Mouse (Mus musculus) stomach, embryonic 14.5 days (tissue): ENCODE results near the gene Pax7. TPM values are rescaled to one million over a fixed set of nuclear protein-coding genes. Genes with fewer than 3 reads are reported as not detected.

Experiments used
- ATAC-seq: fragments of 200-750 bp; cut with Nextera tagmentation; 2 replicates; pipeline ENCODE4 v1.8.0; 2017; ENCODE audit warnings: low read depth, moderate TSS enrichment; ENCODE audit not compliant: insufficient number of reproducible peaks, insufficient read depth, low FRiP score
- H3K27ac ChIP-seq: fragments of 300-500 bp; sonication (generic); 2 replicates; pipeline ENCODE4 v1.5.1; 2014; ENCODE audit warnings: mild to moderate bottlenecking, low read length, moderate library complexity, mixed read lengths
- H3K27me3 ChIP-seq: fragments of 300-500 bp; sonication (generic); 2 replicates; pipeline ENCODE4 v1.6.1; 2014; ENCODE audit warnings: low read length, control low read depth, mixed read lengths; ENCODE audit not compliant: control insufficient read depth, insufficient read depth
- H3K36me3 ChIP-seq: fragments of 300-500 bp; sonication (generic); 2 replicates; pipeline ENCODE4 v1.6.1; 2014; ENCODE audit warnings: mild to moderate bottlenecking, control low read depth, low read length, moderate library complexity, mixed read lengths; ENCODE audit not compliant: control insufficient read depth, insufficient read depth
- H3K4me1 ChIP-seq: fragments of 300-500 bp; sonication (generic); 2 replicates; pipeline ENCODE4 v1.6.1; 2014; ENCODE audit warnings: low read length, control low read depth, mixed read lengths; ENCODE audit not compliant: control insufficient read depth, insufficient read depth
- H3K4me2 ChIP-seq: fragments of 300-500 bp; sonication (generic); replicated peaks from 2 replicates; pipeline ENCODE4 v1.6.1; 2014; ENCODE audit warnings: low read depth, low read length, control low read depth
- H3K4me3 ChIP-seq: fragments of 300-500 bp; sonication (generic); 2 replicates; pipeline ENCODE4 v1.5.1; 2014; ENCODE audit warnings: low read depth, low read length, control low read depth
- H3K9ac ChIP-seq: fragments of 300-500 bp; sonication (generic); replicated peaks from 2 replicates; pipeline ENCODE4 v1.6.1; 2014; ENCODE audit warnings: low read depth, mild to moderate bottlenecking, control low read depth, low read length, moderate library complexity, mixed read lengths
- H3K9me3 ChIP-seq: fragments of 300-500 bp; sonication (generic); 2 replicates; pipeline ENCODE4 v1.6.1; 2016; ENCODE audit warnings: low read depth, low read length, control low read depth; ENCODE audit not compliant: control insufficient read depth
- WGBS: fragments of 180-500 bp; shearing (Covaris S2); extraction: QIAGEN DNeasy Blood & Tissue Kit; methylation state at CpG from one replicate; pipeline ENCODE4 v1.1.7; 2014; 5-methylcytosine and 5-hydroxymethylcytosine counted together
- polyA plus RNA-seq: library from polyadenylated mRNA; unstranded; fragments of >200 nt; fragmentation: Nextera tagmentation; extraction: Ambion mirVana; gene quantifications from 2 replicates; pipeline ENCODE4 v1.2.1, GENCODE M21; 2014

Gene Pax7
- polyA plus RNA-seq, 1 experiment from 2014 or later: not detected

GRCm38 (mm10) chr4:139828283-139828678 lies 5.0 kb downstream of the Pax7 start:
- under 1% methylated on average over 37 of the region's 37 CpGs for WGBS
- Histone ChIP-seq H3K27me3 (peaks cover 82% of the 10 kb centered on the region), H3K27ac (no peak overlapping the region), H3K4me1 (0 out of 2 replicates have a peak, but pooled peaks cover 2% of the 10 kb centered on the region), H3K36me3 (no peaks in the 10 kb centered on the region), H3K9me3 (no peaks in the 10 kb centered on the region), H3K4me2 (no peak overlapping the region), H3K4me3 (no peak overlapping the region), H3K9ac (no peak overlapping the region)
- ATAC-seq: no peak

- no peak overlapping the region for H3K27ac ChIP-seq
- no peak overlapping the region for H3K4me3 ChIP-seq
- H3K9ac ChIP-seq: no peak overlapping the region
- ATAC-seq: no peak
- no peaks in the 10 kb centered on the region for H3K9me3 ChIP-seq
- H3K36me3 ChIP-seq: no peaks in the 10 kb centered on the region
- no peak overlapping the region for H3K4me2 ChIP-seq
- H3K4me1 ChIP-seq: 0 out of 2 replicates have a peak, but pooled peaks cover 2% of the 10 kb centered on the region
- H3K27me3 ChIP-seq: peaks cover 78% of the 10 kb centered on the region
- 1% methylated on average over 30 of the region's 30 CpGs for WGBS
These were observed 5.6 kb downstream of the Pax7 start for GRCm38 (mm10) chr4:139827501-139828282.

GRCm38 (mm10) chr4:139826231-139826630 lies 7.1 kb downstream of the Pax7 start:
- Histone ChIP-seq H3K9me3 (no peaks in the 10 kb centered on the region), H3K4me1 (0 out of 2 replicates have a peak, but pooled peaks cover 2% of the 10 kb centered on the region), H3K4me2 (no peak overlapping the region), H3K27me3 (peaks cover 78% of the 10 kb centered on the region), H3K9ac (no peak overlapping the region), H3K27ac (no peak overlapping the region), H3K4me3 (no peak overlapping the region), H3K36me3 (no peaks in the 10 kb centered on the region)
- ATAC-seq: no peak
- 0% methylated on average over 3 of the region's 3 CpGs for WGBS

GRCm38 (mm10) chr4:139825326-139826112 lies 7.8 kb downstream of the Pax7 start:
- Histone ChIP-seq H3K4me2 (no peak overlapping the region), H3K9me3 (no peaks in the 10 kb centered on the region), H3K27me3 (peaks cover 76% of the 10 kb centered on the region), H3K4me3 (no peak overlapping the region), H3K9ac (no peak overlapping the region), H3K4me1 (0 out of 2 replicates have a peak, but pooled peaks cover 2% of the 10 kb centered on the region), H3K27ac (no peak overlapping the region), H3K36me3 (no peaks in the 10 kb centered on the region)
- ATAC-seq: no peak
- 2% methylated on average over 14 of the region's 14 CpGs for WGBS

- H3K27ac ChIP-seq: no peak overlapping the region
- WGBS: under 1% methylated on average over 22 of the region's 22 CpGs
- no peak overlapping the region for H3K9ac ChIP-seq
- 0 out of 2 replicates have a peak, but pooled peaks cover 2% of the 10 kb centered on the region for H3K4me1 ChIP-seq
- no peaks in the 10 kb centered on the region for H3K36me3 ChIP-seq
- no peak for ATAC-seq
- peaks cover 74% of the 10 kb centered on the region for H3K27me3 ChIP-seq
- no peaks in the 10 kb centered on the region for H3K9me3 ChIP-seq
- H3K4me3 ChIP-seq: no peak overlapping the region
- no peak overlapping the region for H3K4me2 ChIP-seq
These were observed 8.6 kb downstream of the Pax7 start for GRCm38 (mm10) chr4:139824572-139825325.

- H3K4me3 ChIP-seq: no peak overlapping the region
- no peak overlapping the region for H3K9ac ChIP-seq
- no peaks in the 10 kb centered on the region for H3K36me3 ChIP-seq
- no peak overlapping the region for H3K27ac ChIP-seq
- no peak for ATAC-seq
- no peaks in the 10 kb centered on the region for H3K9me3 ChIP-seq
- under 1% methylated on average over 32 of the region's 32 CpGs for WGBS
- H3K27me3 ChIP-seq: peaks cover 72% of the 10 kb centered on the region
- H3K4me2 ChIP-seq: no peak overlapping the region
- 0 out of 2 replicates have a peak, but pooled peaks cover 2% of the 10 kb centered on the region for H3K4me1 ChIP-seq
These were observed 9.4 kb downstream of the Pax7 start for GRCm38 (mm10) chr4:139823870-139824472.

GRCm38 (mm10) chr4:139823138-139823869 lies 10.0 kb downstream of the Pax7 start:
- no peak overlapping the region for H3K27ac ChIP-seq
- under 1% methylated on average over 44 of the region's 44 CpGs for WGBS
- ATAC-seq: no peak
- H3K27me3 ChIP-seq: peaks cover 67% of the 10 kb centered on the region
- H3K9ac ChIP-seq: no peak overlapping the region
- H3K9me3 ChIP-seq: no peaks in the 10 kb centered on the region
- H3K4me3 ChIP-seq: no peak overlapping the region
- H3K4me1 ChIP-seq: 0 out of 2 replicates have a peak, but pooled peaks cover 2% of the 10 kb centered on the region
- no peak overlapping the region for H3K4me2 ChIP-seq
- H3K36me3 ChIP-seq: no peaks in the 10 kb centered on the region
